Mouse (Mus musculus) granulocyte monocyte progenitor cell, adult 5-6 weeks (primary cell): ENCODE measurements around the gene Abcc4. TPM values are rescaled to one million over a fixed set of nuclear protein-coding genes. Genes with fewer than 3 reads are reported as not detected.

ENCODE experiments used
- ATAC-seq: replicated peaks from 2 replicates; pipeline ENCODE4 v1.8.0; 2016; ENCODE audit warnings: mild to moderate bottlenecking, moderate TSS enrichment, inconsistent platforms; ENCODE audit not compliant: poor library complexity, severe bottlenecking
- total RNA-seq, 2 experiments: library from RNA; stranded (forward) in 1 of 2; stranded (reverse) in 1 of 2; fragments of 200-712, 200-1000 nt in 1 of 2; fragments of >200 nt in 1 of 2; fragmentation: Nextera tagmentation in 1 of 2; gene quantifications; 2 replicates each; pipeline ENCODE4 v1.2.3; 2014 to 2017

Abcc4 gene
- total RNA-seq (2014; fragmentation: Nextera tagmentation) (42.4 and 42.7 TPM in 2 replicates), total RNA-seq (2017) (34.0 and 38.8 TPM in 2 replicates)

DNA sequence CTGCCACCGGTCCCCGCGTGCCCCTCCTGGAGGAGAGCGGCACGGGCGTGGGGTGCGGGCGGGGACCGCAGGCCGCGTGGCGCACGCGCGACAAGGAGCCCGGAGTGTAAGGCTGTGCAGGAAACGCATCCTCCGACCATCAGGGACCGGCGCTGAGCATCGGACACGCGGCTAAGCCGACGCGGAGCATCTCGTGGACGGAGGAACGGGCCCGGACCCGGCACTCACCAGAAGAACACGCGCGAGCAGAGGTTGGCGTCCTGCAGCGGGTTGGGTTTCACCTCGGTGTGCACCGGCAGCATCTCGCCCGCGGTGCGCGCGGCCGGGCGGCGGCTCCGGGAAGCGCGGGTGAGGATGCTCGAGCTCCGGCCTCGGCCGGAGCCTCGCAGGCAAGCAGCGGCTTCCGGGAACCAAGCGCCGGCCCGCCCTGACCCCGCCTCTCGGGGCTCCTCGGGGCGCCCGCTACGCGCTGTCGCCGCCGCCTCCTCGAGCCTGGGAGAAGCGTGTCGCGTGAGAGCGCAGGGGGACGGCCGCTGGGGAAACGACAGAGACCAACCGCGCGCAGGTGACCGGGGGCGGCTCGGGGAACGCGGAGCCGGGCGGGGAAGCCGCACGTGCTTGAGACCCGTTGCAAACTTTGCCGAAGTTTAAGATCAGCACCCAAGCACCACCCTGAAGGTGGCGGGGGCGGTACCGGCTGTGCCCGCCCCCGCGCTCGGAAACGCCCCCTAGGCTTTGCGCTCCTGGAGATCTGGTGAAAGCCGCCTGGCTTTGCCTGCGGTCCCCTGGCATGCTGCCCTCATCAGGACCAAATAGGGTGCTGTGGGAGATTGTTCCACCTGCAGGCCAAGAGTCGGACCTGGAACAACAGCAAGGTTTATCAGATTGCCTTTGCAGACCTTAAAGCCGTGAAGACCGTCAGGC, at the start of gene Abcc4:
Gene Abcc4, minus strand, starts transcription at position 412 of the 924 bp plus-strand sequence.
- ATAC-seq, result peak; percentile 68

GRCm38 (mm10) chr14:118751193-118751753, 45.3 kb upstream of the Abcc4 start:
- no peak for ATAC-seq

DNA sequence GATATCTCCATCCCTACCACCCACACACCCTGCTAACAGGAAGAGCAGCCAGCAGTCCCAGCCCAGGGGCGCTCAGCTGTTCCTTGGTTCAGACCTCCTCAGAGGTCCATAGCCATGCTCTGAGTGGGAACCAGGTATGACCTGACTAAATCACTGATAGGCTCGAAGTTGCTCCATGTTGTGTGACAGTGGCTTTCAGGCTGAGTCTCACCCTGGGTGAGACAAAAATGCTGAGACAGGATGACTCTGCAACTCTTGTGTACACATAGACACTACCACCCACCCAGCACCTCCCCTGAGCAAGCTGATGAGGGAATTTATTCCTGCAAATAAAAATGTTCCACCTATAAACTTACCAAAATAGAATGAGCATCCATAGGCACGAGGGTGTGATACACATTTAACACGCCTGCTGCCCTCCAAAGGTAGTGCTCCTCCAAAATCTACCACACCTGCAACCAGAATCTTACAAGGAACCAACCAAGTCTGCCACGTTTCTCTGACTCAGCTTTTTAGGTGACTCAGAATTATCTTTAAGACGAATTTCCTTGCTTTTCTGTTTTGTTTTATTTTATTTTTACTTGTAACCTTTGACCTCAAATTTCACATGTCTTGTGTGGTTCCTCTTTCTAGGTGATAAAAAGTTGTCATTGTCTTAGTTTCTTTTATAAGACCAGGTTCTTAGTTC, 44.6 kb upstream of the Abcc4 start:
- ATAC-seq, result no peak; the same call in none of the 2 replicates

DNA sequence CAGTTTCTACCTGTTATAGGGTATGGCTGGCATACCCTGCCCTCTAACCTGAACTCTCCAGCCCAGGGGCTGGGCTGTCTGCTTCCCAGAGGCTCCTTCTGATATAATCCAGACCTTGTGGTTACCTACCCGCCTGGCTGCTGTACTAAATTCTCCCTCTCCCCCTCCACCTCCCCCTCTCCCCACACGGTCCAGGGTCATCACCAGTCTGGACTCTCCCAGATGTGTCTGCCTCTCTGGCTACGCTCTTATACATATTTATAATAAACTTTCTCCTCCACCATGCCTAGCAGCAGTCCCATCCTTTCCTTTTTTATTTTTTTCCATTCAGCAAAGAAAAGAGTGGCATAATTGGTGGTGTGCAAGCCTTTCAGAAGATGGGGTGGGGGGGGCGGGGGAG, 43.7 kb upstream of the Abcc4 start:
- no peak for ATAC-seq

- no peak for ATAC-seq
These were observed 43.0 kb upstream of the Abcc4 start for GRCm38 (mm10) chr14:118749068-118749467.

- no peak for ATAC-seq
These were observed 36.8 kb upstream of the Abcc4 start for GRCm38 (mm10) chr14:118742862-118743261.

DNA sequence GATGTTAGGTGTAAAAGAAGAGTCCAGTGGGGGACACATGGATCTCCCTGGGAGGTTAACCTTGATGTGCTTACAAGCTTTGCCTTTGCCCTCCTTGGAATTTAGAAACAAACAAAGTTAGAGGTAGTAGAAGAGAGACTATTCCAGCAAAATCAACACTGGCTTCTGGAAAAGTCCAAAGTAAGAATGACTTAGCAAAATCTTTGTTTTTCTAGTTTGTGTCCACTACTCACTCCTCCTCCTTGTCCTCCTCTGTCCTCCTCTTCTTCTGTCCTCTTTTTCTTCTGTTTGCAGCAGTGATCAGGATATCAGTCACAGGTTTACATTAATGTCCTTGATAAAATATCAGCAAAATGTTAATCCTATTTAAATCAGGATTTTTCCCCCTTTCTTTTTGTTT, 35.8 kb upstream of the Abcc4 start:
- no peak for ATAC-seq

GRCm38 (mm10) chr14:118737251-118737888, 31.4 kb upstream of the Abcc4 start:
- ATAC-seq, result no peak

DNA sequence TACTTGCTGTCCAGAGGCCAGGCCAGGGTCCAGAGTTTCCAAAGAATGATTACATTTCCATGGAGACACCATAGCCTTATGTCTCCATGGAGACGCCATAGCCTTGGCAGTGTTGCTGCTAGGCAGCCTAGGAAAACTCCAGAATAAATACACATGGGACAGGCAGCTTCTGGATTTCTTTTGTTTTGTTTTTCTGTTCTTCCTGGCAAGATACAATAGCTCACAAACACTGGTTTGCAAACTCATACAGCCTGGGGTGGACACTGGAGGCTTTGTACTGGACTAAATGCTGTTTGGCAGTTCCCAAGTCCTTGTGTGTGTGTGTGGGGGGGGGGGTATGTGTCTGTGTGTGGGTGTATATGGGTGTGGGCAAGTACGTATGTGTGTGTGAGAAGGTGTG, 29.1 kb upstream of the Abcc4 start:
- no peak for ATAC-seq

- ATAC-seq, result no peak
These were observed 27.1 kb upstream of the Abcc4 start for GRCm38 (mm10) chr14:118733146-118733545.

DNA sequence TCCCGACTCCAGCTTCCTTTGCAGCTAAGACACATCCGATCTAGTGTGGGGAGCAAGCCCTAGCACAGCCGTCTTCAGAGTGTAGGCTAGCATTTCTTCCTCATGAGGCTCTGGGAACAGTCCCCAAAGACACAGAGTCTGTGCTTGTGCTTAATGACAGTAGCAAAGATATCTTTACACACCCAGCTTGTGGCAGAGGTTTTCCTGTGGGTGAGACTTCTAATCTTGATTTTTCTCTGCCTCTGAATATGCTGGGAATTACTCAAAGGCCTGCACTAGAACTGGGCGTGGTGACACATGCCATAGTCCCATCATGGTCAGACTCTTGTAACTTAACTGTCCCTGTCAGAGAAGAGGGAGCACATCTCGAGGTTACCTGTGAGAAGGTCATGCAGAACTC, 24.6 kb upstream of the Abcc4 start:
- ATAC-seq, result no peak

DNA sequence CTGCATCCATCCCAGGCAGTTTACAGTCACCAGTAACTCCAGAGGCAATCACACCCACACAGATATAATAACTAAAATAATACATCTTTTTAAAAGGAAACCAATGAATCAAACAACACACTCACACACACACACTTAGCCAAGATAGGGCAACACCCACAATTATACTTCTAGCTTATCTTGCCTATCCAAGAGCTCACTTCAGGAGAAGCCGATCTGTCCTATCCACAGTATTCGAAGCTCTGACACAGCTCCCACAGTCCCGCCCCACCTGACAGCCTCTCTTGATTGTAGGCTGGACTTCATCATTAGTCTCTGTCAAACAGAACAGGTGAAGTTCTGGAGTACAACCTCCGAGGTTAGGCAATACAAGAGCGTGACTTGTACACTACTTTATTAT, 19.4 kb upstream of the Abcc4 start:
- no peak for ATAC-seq

DNA sequence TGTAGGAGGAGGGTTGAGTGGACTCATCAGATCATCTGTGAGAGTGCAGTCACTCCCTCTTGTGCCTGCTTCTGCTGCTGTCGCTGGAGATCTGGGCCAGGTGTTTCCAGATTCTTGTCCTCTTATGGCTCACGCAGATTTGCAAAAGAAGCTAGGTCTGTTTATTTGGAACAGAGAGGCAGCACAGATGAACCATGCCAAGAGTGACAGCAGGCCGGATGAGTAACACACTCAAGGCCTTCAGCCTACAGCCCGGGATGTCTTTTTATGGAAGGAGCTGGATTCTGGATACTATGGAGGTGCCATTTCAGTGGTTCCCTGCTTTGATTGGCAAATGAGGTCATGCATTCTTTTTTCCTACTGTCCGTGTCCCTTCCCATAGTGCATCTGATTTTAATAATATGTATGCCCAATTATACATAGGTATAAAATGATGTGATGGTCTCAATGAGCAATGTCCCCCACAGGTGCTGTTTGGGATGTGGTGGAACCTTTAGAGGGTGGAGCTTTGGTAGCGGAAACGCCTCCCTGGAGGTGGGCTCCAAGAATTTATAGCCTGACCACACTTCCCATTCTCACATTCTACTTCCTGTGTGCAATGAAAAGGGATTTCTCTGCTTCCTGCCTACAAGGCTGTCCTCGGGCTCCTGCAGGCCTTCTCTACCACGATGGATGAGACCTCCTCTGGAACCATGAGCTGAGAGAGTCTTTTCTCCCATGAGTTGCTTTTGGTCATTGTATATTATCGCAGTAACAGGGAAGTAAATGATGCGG, 18.1 kb upstream of the Abcc4 start:
- peak; percentile 76 for ATAC-seq

DNA sequence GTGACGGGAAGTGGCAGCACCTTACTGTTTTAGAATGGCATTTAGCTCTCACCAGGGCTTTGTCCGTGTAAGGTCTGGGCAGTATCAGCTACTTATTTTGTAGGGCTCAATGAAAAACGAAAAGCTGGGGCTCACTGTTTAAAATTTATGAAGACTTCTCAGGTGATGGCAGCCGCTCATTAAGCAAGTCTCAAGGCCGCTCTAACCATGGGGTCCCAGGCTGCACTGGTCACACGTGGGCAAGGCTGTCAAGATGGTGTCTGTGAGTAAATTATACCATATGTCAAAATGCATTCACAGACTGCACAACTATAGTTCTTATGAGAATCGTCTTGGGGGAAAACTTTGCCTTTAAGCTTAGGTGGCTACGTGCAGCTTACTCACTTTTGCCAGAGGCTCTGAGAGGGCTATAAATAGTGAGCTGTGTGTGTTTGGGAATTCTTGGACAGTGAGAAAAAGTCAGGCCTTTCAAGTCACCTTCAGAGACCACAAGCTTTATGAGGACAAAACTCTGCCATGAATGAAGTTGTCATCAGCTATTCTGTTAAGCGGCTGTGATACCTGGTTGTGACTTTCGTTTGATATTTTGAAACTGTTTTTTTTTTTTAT, 13.7 kb upstream of the Abcc4 start:
- no peak for ATAC-seq

- ATAC-seq, result no peak
These were observed 12.6 kb upstream of the Abcc4 start for GRCm38 (mm10) chr14:118718576-118718975.

GRCm38 (mm10) chr14:118716372-118717312, 10.6 kb upstream of the Abcc4 start:
- ATAC-seq, result peak; percentile 73

DNA sequence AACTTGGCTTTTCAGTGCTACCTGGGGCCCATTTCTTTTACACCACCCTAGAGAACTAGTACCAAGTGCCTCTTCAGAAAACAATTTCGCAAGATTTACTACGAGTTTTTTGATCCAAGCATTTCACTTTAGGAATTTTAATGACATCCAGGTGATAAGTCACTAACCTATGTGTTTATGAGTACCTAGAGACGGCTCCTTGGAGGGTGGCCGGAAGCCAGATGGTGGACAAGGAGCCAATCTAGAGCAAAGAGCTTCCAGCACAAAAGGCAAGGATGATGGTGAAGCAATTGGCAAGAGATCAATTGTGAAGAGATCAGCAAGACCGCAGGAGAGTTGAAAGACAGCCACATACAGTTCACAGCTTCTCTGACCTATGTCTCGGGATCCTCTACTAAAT, 8.7 kb upstream of the Abcc4 start:
- ATAC-seq, result no peak

DNA sequence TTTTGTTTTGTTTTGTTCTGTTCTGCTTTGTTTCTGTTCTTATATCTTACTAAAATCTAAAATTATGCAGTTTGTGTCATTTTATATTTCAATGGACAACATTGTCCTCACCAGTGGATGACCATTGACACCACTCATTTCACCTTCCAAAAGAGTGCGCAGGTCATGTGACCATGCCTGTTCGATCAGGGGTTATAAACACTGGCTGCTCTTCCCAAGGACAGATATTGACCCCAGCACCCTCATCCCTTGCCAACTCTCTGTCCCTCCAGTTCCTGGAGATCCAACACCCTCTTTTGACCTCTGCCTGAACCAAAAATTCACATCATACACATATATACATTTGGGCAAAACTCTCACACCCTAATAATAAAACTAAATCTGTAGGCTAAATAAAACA, 8.3 kb upstream of the Abcc4 start:
- no peak for ATAC-seq
